ENCODE assay signal across 11 mouse cellular contexts in genomic region chr12:112334106-112334855, GRCm38 (mm10).
DNase-seq lines count a peak whose midpoint lies in the region; ATAC-seq and TF ChIP-seq lines count a peak whose summit lies in the region.
"Had no signal": no experiment of that assay in that cellular context is flagged by ENCODE, and none has a peak within 500 bp of the region (broad histone marks: within the 10 kb centered on the region; RNA-seq: fewer than 3 reads in every experiment).

No protein-coding gene starts in this region.

- ATAC-seq in stomach, embryonic 14.5 days (ENCODE audit: insufficient number of reproducible peaks, insufficient read depth, low FRiP score, low read depth) = no peak
- no peak for ATAC-seq in stomach, postnatal 0 days (ENCODE audit: low FRiP score, low TSS enrichment)
- no peak for ATAC-seq in hindbrain, embryonic 13.5 days (ENCODE audit: low FRiP score)
- no peak for ATAC-seq in stomach, embryonic 16.5 days (ENCODE audit: insufficient read depth, low FRiP score)
- no peak for ATAC-seq in frontal cortex, adult (ENCODE audit: low TSS enrichment)

- H3K36me3 ChIP-seq in stomach, embryonic 14.5 days (ENCODE audit: control insufficient read depth, insufficient read depth, low read length) = no peaks in the 10 kb centered on the region
- no peaks in the 10 kb centered on the region for H3K36me3 ChIP-seq in stomach, postnatal 0 days (ENCODE audit: control insufficient read depth, insufficient read depth, low read length)
- H3K36me3 ChIP-seq in hindbrain, embryonic 13.5 days = no peaks in the 10 kb centered on the region
- H3K36me3 ChIP-seq in limb, embryonic 10.5 days = no peaks in the 10 kb centered on the region
- H3K36me3 ChIP-seq in stomach, embryonic 16.5 days (ENCODE audit: control insufficient read depth, insufficient read depth, low read length) = no peaks in the 10 kb centered on the region

- no peak for DNase-seq in stomach, postnatal 0 days (ENCODE audit: low spot score)
- DNase-seq in limb, embryonic 10.5 days (ENCODE audit: low spot score) = no peak
- DNase-seq in heart, adult 11 months = no peak
- DNase-seq in layer of hippocampus, adult 9-10 months (ENCODE audit: low spot score) = no peak
- DNase-seq: adrenal gland, postnatal 25 days; lung, postnatal 10 days; thymus, postnatal 36 days had no signal

- no peak for TF ChIP-seq EP300 in stomach, postnatal 0 days (optimal IDR thresholded peaks at IDR 0.05)

- H3K4me2 ChIP-seq in stomach, embryonic 14.5 days (replicated peaks; ENCODE audit: low read depth, low read length) = no peak overlapping the region
- H3K4me2 ChIP-seq in stomach, postnatal 0 days (replicated peaks; ENCODE audit: low read depth) = no peak overlapping the region
- H3K4me2 ChIP-seq in hindbrain, embryonic 13.5 days = no peak overlapping the region
- no peak overlapping the region for H3K4me2 ChIP-seq in stomach, embryonic 16.5 days (ENCODE audit: low read depth, low read length)

- H3K4me1 ChIP-seq in stomach, embryonic 14.5 days (ENCODE audit: control insufficient read depth, insufficient read depth, low read length) = peaks cover 28% of the 10 kb centered on the region
- H3K4me1 ChIP-seq in stomach, postnatal 0 days (replicated peaks; ENCODE audit: control insufficient read depth, insufficient read depth) = no peaks in the 10 kb centered on the region
- H3K4me1 ChIP-seq in hindbrain, embryonic 13.5 days (replicated peaks) = peaks cover 99% of the 10 kb centered on the region
- peaks cover 90% of the 10 kb centered on the region for H3K4me1 ChIP-seq in limb, embryonic 10.5 days
- H3K4me1 ChIP-seq in stomach, embryonic 16.5 days (ENCODE audit: control insufficient read depth, insufficient read depth, low read length) = peaks cover 21% of the 10 kb centered on the region

- no peak for TF ChIP-seq CTCF in stomach, postnatal 0 days (IDR thresholded peaks at IDR 0.05; ENCODE audit: low read depth)

- WGBS in stomach, embryonic 14.5 days = 57% methylated on average over 20 of the region's 20 CpGs
- WGBS in stomach, postnatal 0 days = 58% methylated on average over 20 of the region's 20 CpGs
- WGBS in hindbrain, embryonic 13.5 days = 27% methylated on average over 20 of the region's 20 CpGs
- 54% methylated on average over 20 of the region's 20 CpGs for WGBS in limb, embryonic 10.5 days
- WGBS in stomach, embryonic 16.5 days = 54% methylated on average over 20 of the region's 20 CpGs

- peak overlapping the region; percentile 44; the same call in 1 of the 2 replicates for H3K27ac ChIP-seq in stomach, embryonic 14.5 days (ENCODE audit: low read length)
- no peak overlapping the region for H3K27ac ChIP-seq in stomach, postnatal 0 days (replicated peaks)
- peak overlapping the region; percentile 90 for H3K27ac ChIP-seq in hindbrain, embryonic 13.5 days
- peak overlapping the region; percentile 84 for H3K27ac ChIP-seq in limb, embryonic 10.5 days
- H3K27ac ChIP-seq in stomach, embryonic 16.5 days (ENCODE audit: low read length) = peak overlapping the region; percentile 50; the same call in 1 of the 2 replicates

- H3K27me3 ChIP-seq in stomach, embryonic 14.5 days (ENCODE audit: control insufficient read depth, insufficient read depth, low read length) = no peaks in the 10 kb centered on the region
- H3K27me3 ChIP-seq in stomach, postnatal 0 days (ENCODE audit: control insufficient read depth, insufficient read depth, low read length) = no peaks in the 10 kb centered on the region
- H3K27me3 ChIP-seq in hindbrain, embryonic 13.5 days = no peaks in the 10 kb centered on the region
- peaks cover 21% of the 10 kb centered on the region; the same call in 1 of the 2 replicates for H3K27me3 ChIP-seq in limb, embryonic 10.5 days (ENCODE audit: low read depth, poor library complexity, severe bottlenecking)
- H3K27me3 ChIP-seq in stomach, embryonic 16.5 days (ENCODE audit: control insufficient read depth, insufficient read depth, low read length) = no peaks in the 10 kb centered on the region

- H3K4me3 ChIP-seq in stomach, embryonic 14.5 days (ENCODE audit: low read depth, low read length) = no peak overlapping the region
- no peak overlapping the region for H3K4me3 ChIP-seq in stomach, postnatal 0 days (ENCODE audit: low read depth, low read length)
- H3K4me3 ChIP-seq in hindbrain, embryonic 13.5 days = no peak overlapping the region
- peak overlapping the region; percentile 19; the same call in 1 of the 2 replicates for H3K4me3 ChIP-seq in limb, embryonic 10.5 days
- H3K4me3 ChIP-seq in stomach, embryonic 16.5 days (replicated peaks; ENCODE audit: low read length) = no peak overlapping the region

- no peak overlapping the region for H3K9ac ChIP-seq in stomach, embryonic 14.5 days (replicated peaks; ENCODE audit: low read depth, low read length)
- no peak overlapping the region for H3K9ac ChIP-seq in stomach, postnatal 0 days (ENCODE audit: low read length)
- 0 out of 2 replicates have a peak overlapping the region, but pooled peaks have one; percentile 29 for H3K9ac ChIP-seq in hindbrain, embryonic 13.5 days
- H3K9ac ChIP-seq in stomach, embryonic 16.5 days (ENCODE audit: low read length) = 0 out of 2 replicates have a peak overlapping the region, but pooled peaks have one; percentile 7

- no peaks in the 10 kb centered on the region for H3K9me3 ChIP-seq in stomach, embryonic 14.5 days (ENCODE audit: control insufficient read depth, low read depth, low read length)
- no peaks in the 10 kb centered on the region for H3K9me3 ChIP-seq in stomach, postnatal 0 days (ENCODE audit: control insufficient read depth, low read length)
- no peaks in the 10 kb centered on the region for H3K9me3 ChIP-seq in hindbrain, embryonic 13.5 days
- no peaks in the 10 kb centered on the region for H3K9me3 ChIP-seq in limb, embryonic 10.5 days (replicated peaks)
- H3K9me3 ChIP-seq in stomach, embryonic 16.5 days (replicated peaks; ENCODE audit: control insufficient read depth, low read length) = no peaks in the 10 kb centered on the region

Comparison
In these comparisons a context has a peak if more than half of its experiments do, and no peak if none do; other contexts are left out.
1. H3K9ac ChIP-seq: peak in hindbrain, embryonic 13.5 days (single experiment) and stomach, embryonic 16.5 days (single experiment); none in stomach, embryonic 14.5 days (single experiment) and stomach, postnatal 0 days (single experiment).